14 mouse cellular contexts compared by ENCODE assay signal in genomic region chr17:26605636-26606035, GRCm38 (mm10). TPM values are rescaled to one million over a fixed set of nuclear protein-coding genes. Genes with fewer than 3 reads are reported as not detected.
DNase-seq lines count a peak whose midpoint lies in the region; ATAC-seq and TF ChIP-seq lines count a peak whose summit lies in the region.
"Had no signal": no experiment of that assay in that cellular context is flagged by ENCODE, and none has a peak within 500 bp of the region (broad histone marks: within the 10 kb centered on the region; RNA-seq: fewer than 3 reads in every experiment).

No protein-coding gene starts in this region.

- no peak for TF ChIP-seq CTCF in MEL (IDR thresholded peaks at IDR 0.05 in 2 of 3, conservative IDR thresholded peaks at IDR 0.05 in 1 of 3; ENCODE audit: control insufficient read depth in 1 of 3, insufficient read depth in 1 of 3, low read depth in 2 of 3, low read length in 3 of 3, poor library complexity in 1 of 3, severe bottlenecking in 1 of 3)

- no peak for TF ChIP-seq POLR2A in MEL (IDR thresholded peaks at IDR 0.05; ENCODE audit: control insufficient read depth in 1 of 2, insufficient read depth in 1 of 2, low read depth in 1 of 2, low read length in 2 of 2, poor library complexity in 1 of 2)

- H3K79me2 ChIP-seq in MEL (ENCODE audit: control insufficient read depth, insufficient read depth, low read length, poor library complexity): no peaks in the 10 kb centered on the region

- TF ChIP-seq EP300 in MEL (IDR thresholded peaks at IDR 0.05; ENCODE audit: low read depth in 1 of 2, low read length in 2 of 2): peak in 1 of 2 experiments; percentile 38; a peak in 1 of 4 replicates

- H3K36me3 ChIP-seq in MEL (ENCODE audit: control insufficient read depth in 1 of 2, insufficient read depth in 2 of 2, low read length in 2 of 2): peaks cover 4 to 10% of the 10 kb centered on the region in 2 experiments; a peak in 3 of 4 replicates
- H3K36me3 ChIP-seq in splenic B cell, adult 2 months (ENCODE audit: control insufficient read depth, insufficient read depth, low read length, poor library complexity, severe bottlenecking): no peaks in the 10 kb centered on the region

- H3K4me3 ChIP-seq in MEL (ENCODE audit: control insufficient read depth in 1 of 2, insufficient read depth in 1 of 2, low read depth in 2 of 2, low read length in 2 of 2): no peak overlapping the region
- H3K4me3 ChIP-seq: forebrain, embryonic 10.5 days; hindbrain, embryonic 15.5 days; limb, embryonic 12.5 days; neural tube, embryonic 15.5 days had no signal

- peak; percentile 67 for ATAC-seq in common myeloid progenitor, adult 5-6 weeks (replicated peaks; ENCODE audit: low read depth, poor library complexity, severe bottlenecking)

- no peaks in the 10 kb centered on the region for H3K9me3 ChIP-seq in MEL (replicated peaks; ENCODE audit: insufficient read depth, low read length)
- H3K9me3 ChIP-seq: forebrain, embryonic 10.5 days; hindbrain, embryonic 15.5 days; limb, embryonic 12.5 days; neural tube, embryonic 15.5 days had no signal

- H3K4me1 ChIP-seq in MEL (ENCODE audit: control insufficient read depth in 1 of 2, insufficient read depth in 2 of 2, low read length in 2 of 2): peaks cover 8 to 16% of the 10 kb centered on the region in 2 experiments; a peak in 3 of 4 replicates

- H3K27me3 ChIP-seq in MEL (ENCODE audit: control insufficient read depth in 1 of 2, insufficient read depth in 2 of 2, low read length in 2 of 2): no peaks in the 10 kb centered on the region
- no peaks in the 10 kb centered on the region for H3K27me3 ChIP-seq in splenic B cell, adult 2 months (ENCODE audit: control insufficient read depth, insufficient read depth, low read length, poor library complexity, severe bottlenecking)
- H3K27me3 ChIP-seq: hindbrain, embryonic 15.5 days; limb, embryonic 12.5 days; neural tube, embryonic 15.5 days had no signal

- H3K27ac ChIP-seq in MEL (ENCODE audit: control insufficient read depth, low read depth, low read length): no peak overlapping the region
- H3K27ac ChIP-seq: forebrain, embryonic 10.5 days; hindbrain, embryonic 15.5 days; limb, embryonic 12.5 days; neural tube, embryonic 15.5 days had no signal

- DNase-seq in lung, postnatal 36 days: peak; percentile 70
- DNase-seq in lung, postnatal 25 days (ENCODE audit: low spot score): no peak
- peak; percentile 72 for DNase-seq in MEL (ENCODE audit: low read depth, low spot score)
- DNase-seq in splenic B cell, adult 2 months (ENCODE audit: low read depth, low spot score): peak; percentile 71
- DNase-seq in kidney, postnatal 10 days: no peak
- no peak for DNase-seq in cerebellum, adult 11 months
- DNase-seq: adrenal gland, adult 8-10 months; gastrocnemius, postnatal 25 days; thymus, postnatal 36 days had no signal

- H3K9ac ChIP-seq in MEL (ENCODE audit: control insufficient read depth, low read depth, low read length, poor library complexity, severe bottlenecking): no peak overlapping the region
- H3K9ac ChIP-seq: hindbrain, embryonic 15.5 days; limb, embryonic 12.5 days; neural tube, embryonic 15.5 days had no signal

- TF ChIP-seq RAD21 in MEL (IDR thresholded peaks at IDR 0.05; ENCODE audit: low read depth, low read length): no peak

TF ChIP-seq in MEL, 35 proteins besides CTCF, POLR2A, EP300 and RAD21:
- TF ChIP-seq CHD2 (IDR thresholded peaks at IDR 0.05; ENCODE audit: low read length) (no peak), USF1 (IDR thresholded peaks at IDR 0.05; ENCODE audit: low read depth, low read length) (peak; percentile 34; the same call in 1 of the 2 replicates), MAX (IDR thresholded peaks at IDR 0.05; ENCODE audit: low read length) (no peak), ETS1 (IDR thresholded peaks at IDR 0.05; ENCODE audit: low read depth, low read length) (peak; percentile 53; the same call in 1 of the 2 replicates), GATA1 (IDR thresholded peaks at IDR 0.05; ENCODE audit: low read depth, low read length) (0 out of 2 replicates have a peak, but pooled peaks have one; percentile 19)

RNA-seq across cellular contexts. Expression of gene Dusp1, which starts 43.7 kb away (rescaled TPM):
- total RNA-seq in MEL (2012; rRNA removed): 0.96 and 1.0 TPM in 2 replicates
- polyA plus RNA-seq in MEL (2012; ENCODE audit: insufficient read depth in 1 of 2, insufficient read length in 2 of 2, low read depth in 1 of 2, low replicate concordance in 2 of 2, missing spikeins in 1 of 2): 1 to 10 TPM in 1 of 2 experiments, not detected in 1; 5.0 TPM
- total RNA-seq in common myeloid progenitor, adult 5-6 weeks (2017): 73.2 and 84.6 TPM in 2 replicates

RNA-seq across cellular contexts. Expression of gene Ergic1, which starts 44.3 kb away (rescaled TPM):
- total RNA-seq in MEL (2012; rRNA removed): 73.8 and 78.5 TPM in 2 replicates
- 100 to 1,000 TPM in 1 of 2 experiments, 10 to 100 TPM in 1; 95.6 to 730 TPM for polyA plus RNA-seq in MEL (2012; ENCODE audit: insufficient read depth in 1 of 2, insufficient read length in 2 of 2, low read depth in 1 of 2, low replicate concordance in 2 of 2, missing spikeins in 1 of 2)
- total RNA-seq in common myeloid progenitor, adult 5-6 weeks (2017): 44.6 and 46.9 TPM in 2 replicates

RNA-seq across cellular contexts. Expression of gene Atp6v0e, which starts 57.4 kb away (rescaled TPM):
- 163 and 173 TPM in 2 replicates for total RNA-seq in MEL (2012; rRNA removed)
- 100 to 1,000 TPM in 1 of 2 experiments, not detected in 1; 200 TPM for polyA plus RNA-seq in MEL (2012; ENCODE audit: insufficient read depth in 1 of 2, insufficient read length in 2 of 2, low read depth in 1 of 2, low replicate concordance in 2 of 2, missing spikeins in 1 of 2)
- total RNA-seq in common myeloid progenitor, adult 5-6 weeks (2017): 236 and 246 TPM in 2 replicates

Comparison
In these comparisons a context has a peak if more than half of its experiments do, and no peak if none do; other contexts are left out.
1. DNase-seq: peak in lung, postnatal 36 days (single experiment), MEL (single experiment) and splenic B cell, adult 2 months (single experiment); none in lung, postnatal 25 days (single experiment), kidney, postnatal 10 days (single experiment) and cerebellum, adult 11 months (single experiment).
2. RNA of gene Dusp1, which starts 43.7 kb away (total RNA-seq): 73.2 to 84.6 TPM in common myeloid progenitor, adult 5-6 weeks; 0.96 to 1.0 TPM in MEL; every median in the first group is over 10 times any median in the second.